Mouse (Mus musculus) heart, postnatal 0 days (tissue): ENCODE measurements at regions not wholly inside any gene's neighbourhood (a gene's known extent, or its start where the extent isn't known, plus 50 kb on each side); places are given as distances from the start of the nearest gene placed in this dataset.

Experiments used
- ATAC-seq: fragments of 200-750 bp; cut with Nextera tagmentation; 2 replicates; pipeline ENCODE4 v1.8.0; 2017; ENCODE audit warnings: low read depth, moderate number of reproducible peaks, moderate library complexity; ENCODE audit not compliant: insufficient read depth
- DNase-seq: peaks from one replicate; pipeline ENCODE4 v3.0.0-alpha.2; 2016; ENCODE audit warnings: low spot score
- H3K27ac ChIP-seq: fragments of 300-500 bp; sonication (generic); 2 replicates; pipeline ENCODE4 v1.5.1; 2014; ENCODE audit warnings: low read depth, mild to moderate bottlenecking
- H3K27me3 ChIP-seq: fragments of 300-500 bp; sonication (generic); 2 replicates; pipeline ENCODE4 v1.6.1; 2014; ENCODE audit warnings: low read length, mixed read lengths; ENCODE audit not compliant: control insufficient read depth, insufficient read depth
- H3K36me3 ChIP-seq: fragments of 300-500 bp; sonication (generic); replicated peaks from 2 replicates; pipeline ENCODE4 v1.6.1; 2014; ENCODE audit warnings: low read length, mixed read lengths; ENCODE audit not compliant: control insufficient read depth, insufficient read depth
- H3K4me1 ChIP-seq: fragments of 300-500 bp; sonication (generic); 2 replicates; pipeline ENCODE4 v1.6.1; 2014; ENCODE audit warnings: antibody characterized with exemption; ENCODE audit not compliant: control insufficient read depth, insufficient read depth
- H3K4me2 ChIP-seq: fragments of 300-500 bp; sonication (generic); 2 replicates; pipeline ENCODE4 v1.6.1; 2014; ENCODE audit warnings: low read depth, mild to moderate bottlenecking, low read length, moderate library complexity
- H3K4me3 ChIP-seq: fragments of 300-500 bp; sonication (generic); 2 replicates; pipeline ENCODE4 v1.5.1; 2014; ENCODE audit warnings: low read depth, low read length
- H3K9ac ChIP-seq: fragments of 300-500 bp; sonication (generic); replicated peaks from 2 replicates; pipeline ENCODE4 v1.6.1; 2014; ENCODE audit warnings: low read depth, low read length, mixed read lengths
- H3K9me3 ChIP-seq: fragments of 300-500 bp; sonication (generic); replicated peaks from 2 replicates; pipeline ENCODE4 v1.6.1; 2016; ENCODE audit warnings: low read length; ENCODE audit not compliant: control insufficient read depth
- CTCF ChIP-seq: IDR thresholded peaks from 2 replicates; pipeline ENCODE4 v1.5.1; 2016; ENCODE audit warnings: antibody characterized with exemption, control low read depth, low read depth
- EP300 ChIP-seq: IDR thresholded peaks from 2 replicates; pipeline ENCODE4 v1.6.1; 2016; ENCODE audit warnings: antibody characterized with exemption, low read depth
- WGBS: fragments of 180-500 bp; shearing (Covaris S2); extraction: QIAGEN DNeasy Blood & Tissue Kit; methylation state at CpG from one replicate; pipeline ENCODE4 v1.1.7; 2014; 5-methylcytosine and 5-hydroxymethylcytosine counted together

DNA sequence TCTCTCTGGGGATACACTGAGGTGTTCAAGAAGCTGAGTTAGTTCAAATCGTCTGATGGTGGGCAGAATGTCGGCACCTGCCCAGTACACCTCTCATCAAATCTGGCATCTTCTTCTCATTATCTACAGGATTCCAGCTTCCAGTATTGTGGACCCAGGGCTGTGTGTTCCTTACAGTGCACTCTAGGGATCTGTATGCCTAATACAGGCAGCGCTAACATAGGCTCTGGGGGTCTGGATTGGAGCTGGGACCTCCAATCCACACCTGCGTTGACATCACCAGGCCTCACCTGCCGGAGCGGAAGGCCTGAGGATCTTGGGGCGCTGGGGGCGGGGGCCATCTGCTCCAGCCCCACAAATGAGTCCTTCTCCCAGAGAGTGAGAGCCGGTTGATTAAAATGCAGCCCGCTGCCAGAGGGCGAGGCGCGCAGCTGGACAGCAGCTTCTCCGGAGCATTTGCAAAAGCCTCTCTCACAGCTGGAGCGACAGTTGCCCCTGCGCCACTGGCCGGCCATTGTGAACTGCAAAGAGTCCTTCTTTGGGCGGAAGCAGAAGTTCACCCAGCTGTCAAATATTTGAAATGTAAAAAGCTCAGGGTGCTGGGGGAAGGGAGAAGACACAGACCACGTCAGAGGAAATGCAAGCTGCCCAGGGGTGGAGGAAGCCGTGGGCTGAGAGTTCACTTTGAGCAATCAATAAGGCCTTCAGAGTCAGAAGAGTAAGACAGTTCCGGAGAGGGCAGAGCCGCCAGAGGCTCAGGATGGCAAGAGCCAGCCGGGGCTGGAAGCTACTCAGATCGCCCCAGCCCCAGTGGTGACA lies 347.0 kb downstream of the Rnf144a start:
- Histone ChIP-seq H3K27me3 (peaks cover 15% of the 10 kb centered on the region; the same call in 1 of the 2 replicates), H3K36me3 (no peaks in the 10 kb centered on the region), H3K9me3 (no peaks in the 10 kb centered on the region), H3K27ac (no peak overlapping the region), H3K4me2 (peak overlapping the region; percentile 47), H3K9ac (no peak overlapping the region), H3K4me1 (peaks cover 3% of the 10 kb centered on the region; the same call in 1 of the 2 replicates), H3K4me3 (peak overlapping the region; percentile 21)
- ATAC-seq (no peak), DNase-seq (peak; percentile 7)
- TF ChIP-seq CTCF (no peak), EP300 (no peak)
- WGBS: 6% methylated on average over 24 of the region's 24 CpGs

DNA sequence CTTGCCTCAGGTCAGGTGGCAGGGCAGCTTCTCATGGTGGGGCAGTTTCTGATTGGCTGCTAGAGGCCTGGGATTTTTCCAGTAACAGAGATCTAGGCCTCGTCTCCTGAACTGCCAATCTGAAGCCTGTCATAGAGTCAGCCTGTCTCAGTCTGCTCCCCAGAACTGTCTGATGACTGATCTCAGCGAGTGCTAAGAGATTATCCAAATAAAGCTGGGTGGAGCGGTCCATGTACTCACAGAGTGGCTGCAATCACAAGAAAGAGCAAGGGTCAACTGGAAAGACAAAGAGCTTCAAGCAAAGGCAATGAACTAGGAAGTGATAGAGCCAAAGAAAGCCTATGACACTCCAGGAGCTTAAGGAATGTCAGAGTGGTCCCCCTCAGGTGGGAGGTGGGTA lies 354.7 kb downstream of the Rnf144a start:
- DNase-seq (no peak), ATAC-seq (no peak)
- H3K4me1 ChIP-seq: no peaks in the 10 kb centered on the region
- H3K9ac ChIP-seq: no peak overlapping the region
- H3K36me3 ChIP-seq: no peaks in the 10 kb centered on the region
- 24% methylated on average over 3 of the region's 3 CpGs for WGBS
- no peak overlapping the region for H3K4me2 ChIP-seq
- no peak overlapping the region for H3K4me3 ChIP-seq
- H3K27me3 ChIP-seq: no peaks in the 10 kb centered on the region
- TF ChIP-seq CTCF: no peak
- TF ChIP-seq EP300: no peak
- H3K9me3 ChIP-seq: no peaks in the 10 kb centered on the region
- H3K27ac ChIP-seq: no peak overlapping the region

DNA sequence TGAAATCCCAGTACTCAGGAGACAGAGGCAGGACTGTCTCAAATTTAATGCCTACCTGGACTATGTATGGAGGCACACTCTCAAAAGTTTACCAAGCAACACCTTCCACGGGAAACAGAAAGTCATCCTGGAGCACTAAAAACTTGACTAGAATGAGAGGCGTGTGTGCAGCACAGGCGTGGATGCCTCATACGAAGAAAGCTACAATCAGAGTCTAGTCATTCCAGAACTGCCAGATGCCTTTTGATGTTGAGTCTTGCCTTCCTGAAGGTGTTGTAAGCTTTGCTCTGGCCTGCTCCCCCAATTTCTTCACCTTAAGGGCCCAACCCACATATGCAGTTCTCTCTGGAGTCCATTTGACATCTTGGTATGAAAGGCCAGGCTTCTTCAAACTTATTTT lies 356.0 kb downstream of the Rnf144a start:
- Histone ChIP-seq H3K4me2 (no peak overlapping the region), H3K27me3 (no peaks in the 10 kb centered on the region), H3K4me3 (no peak overlapping the region), H3K4me1 (no peaks in the 10 kb centered on the region), H3K27ac (no peak overlapping the region), H3K36me3 (no peaks in the 10 kb centered on the region), H3K9ac (no peak overlapping the region), H3K9me3 (no peaks in the 10 kb centered on the region)
- TF ChIP-seq EP300 (no peak), CTCF (no peak)
- no peak for ATAC-seq
- no peak for DNase-seq
- WGBS: 88% methylated on average over 4 of the region's 4 CpGs

DNA sequence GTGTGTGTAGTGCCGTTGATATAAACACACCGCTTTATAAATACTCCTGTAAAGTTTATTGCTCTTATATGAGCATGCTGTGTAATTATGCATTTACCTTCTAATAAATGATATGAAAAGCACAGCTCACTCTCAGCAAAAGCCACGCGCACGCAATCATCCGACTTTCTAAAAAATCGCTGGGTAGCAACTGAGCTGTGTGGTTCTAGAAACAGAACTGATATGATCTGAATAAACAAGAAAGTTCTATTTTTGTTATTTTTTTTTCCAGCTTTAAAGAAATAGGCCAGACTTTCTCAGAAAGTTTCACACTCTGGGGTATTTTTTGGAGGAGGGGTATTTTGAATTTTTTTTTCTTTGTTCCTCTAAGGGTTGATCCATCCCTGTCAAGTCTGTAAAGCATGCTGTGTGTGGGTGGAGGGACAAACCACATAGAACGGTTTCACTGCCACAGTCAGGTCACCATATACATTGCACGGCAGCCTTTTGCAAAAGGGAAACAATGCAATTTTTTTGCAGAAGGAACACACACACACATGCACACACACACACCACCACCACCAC lies 357.5 kb downstream of the Rnf144a start:
- Histone ChIP-seq H3K4me3 (no peak overlapping the region), H3K9ac (no peak overlapping the region), H3K27ac (no peak overlapping the region), H3K9me3 (no peaks in the 10 kb centered on the region), H3K36me3 (no peaks in the 10 kb centered on the region), H3K27me3 (no peaks in the 10 kb centered on the region), H3K4me1 (no peaks in the 10 kb centered on the region), H3K4me2 (no peak overlapping the region)
- DNase-seq: no peak
- 83% methylated on average over 9 of the region's 9 CpGs for WGBS
- ATAC-seq: no peak
- TF ChIP-seq EP300 (no peak), CTCF (no peak)

DNA sequence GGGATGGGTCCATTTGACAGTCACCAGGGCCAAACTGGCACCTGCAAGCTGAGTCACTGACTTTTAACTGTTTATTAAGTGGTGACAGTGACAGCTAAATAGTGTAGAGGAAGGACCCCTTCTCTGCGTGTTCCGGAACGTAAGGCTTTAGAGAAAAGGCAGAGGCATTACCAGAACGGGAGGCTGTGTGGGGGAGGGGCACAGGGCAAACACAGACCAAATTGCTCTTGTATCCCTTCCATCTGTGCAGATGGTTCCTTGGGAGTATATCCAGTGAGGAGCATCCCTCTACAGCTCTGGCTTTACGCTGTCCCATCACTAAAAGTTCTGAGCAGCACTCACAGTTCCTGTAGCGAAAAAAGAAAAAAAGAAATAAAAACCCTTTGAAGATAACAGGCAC lies 368.1 kb downstream of the Rnf144a start:
- H3K27me3 ChIP-seq: no peaks in the 10 kb centered on the region
- H3K9ac ChIP-seq: no peak overlapping the region
- no peak for TF ChIP-seq CTCF
- TF ChIP-seq EP300: no peak
- H3K9me3 ChIP-seq: no peaks in the 10 kb centered on the region
- H3K36me3 ChIP-seq: no peaks in the 10 kb centered on the region
- no peak for DNase-seq
- no peaks in the 10 kb centered on the region for H3K4me1 ChIP-seq
- no peak overlapping the region for H3K4me2 ChIP-seq
- WGBS: 88% methylated on average over 6 of the region's 6 CpGs
- no peak for ATAC-seq
- no peak overlapping the region for H3K27ac ChIP-seq
- no peak overlapping the region for H3K4me3 ChIP-seq
